Mouse (Mus musculus) lung, postnatal 0 days (tissue): ENCODE data around the gene Gstp1. TPM values are rescaled to one million over a fixed set of nuclear protein-coding genes. Genes with fewer than 3 reads are reported as not detected.

ENCODE experiments used
- ATAC-seq: fragments of 200-750 bp; cut with Nextera tagmentation; 2 replicates; pipeline ENCODE4 v1.8.0; 2017; ENCODE audit warnings: moderate library complexity
- DNase-seq: peaks from one replicate; pipeline ENCODE4 v3.0.0-alpha.2; 2016; ENCODE audit warnings: low spot score
- H3K27ac ChIP-seq: fragments of 300-500 bp; sonication (generic); 2 replicates; pipeline ENCODE4 v1.5.1; 2014; ENCODE audit warnings: antibody characterized with exemption, mild to moderate bottlenecking, low read length, mixed read lengths
- H3K27me3 ChIP-seq: fragments of 300-500 bp; sonication (generic); replicated peaks from 2 replicates; pipeline ENCODE4 v1.6.1; 2014; ENCODE audit warnings: low read length, mixed read lengths; ENCODE audit not compliant: insufficient read depth
- H3K36me3 ChIP-seq: fragments of 300-500 bp; sonication (generic); 2 replicates; pipeline ENCODE4 v1.6.1; 2014; ENCODE audit warnings: low read length, mixed read lengths; ENCODE audit not compliant: insufficient read depth
- H3K4me1 ChIP-seq: fragments of 300-500 bp; sonication (generic); 2 replicates; pipeline ENCODE4 v1.6.1; 2014; ENCODE audit warnings: antibody characterized with exemption, low read depth, low read length, mixed read lengths; ENCODE audit not compliant: insufficient read depth
- H3K4me2 ChIP-seq: fragments of 300-500 bp; sonication (generic); replicated peaks from 2 replicates; pipeline ENCODE4 v1.6.1; 2014; ENCODE audit warnings: low read depth, mild to moderate bottlenecking, low read length, moderate library complexity, mixed read lengths
- H3K4me3 ChIP-seq: fragments of 300-500 bp; sonication (generic); 2 replicates; pipeline ENCODE4 v1.5.1; 2014; ENCODE audit warnings: low read depth, low read length
- H3K9ac ChIP-seq: fragments of 300-500 bp; sonication (generic); replicated peaks from 2 replicates; pipeline ENCODE4 v1.6.1; 2014; ENCODE audit warnings: low read depth, mild to moderate bottlenecking
- H3K9me3 ChIP-seq: fragments of 300-500 bp; sonication (generic); 2 replicates; pipeline ENCODE4 v1.6.1; 2016; ENCODE audit warnings: low read length, mixed read lengths
- CTCF ChIP-seq: IDR thresholded peaks from 2 replicates; pipeline ENCODE4 v1.5.1; 2016; ENCODE audit warnings: antibody characterized with exemption, mild to moderate bottlenecking
- EP300 ChIP-seq: IDR thresholded peaks from 2 replicates; pipeline ENCODE4 v1.6.1; 2016; ENCODE audit warnings: antibody characterized with exemption, mild to moderate bottlenecking, control low read depth
- WGBS: fragments of 180-500 bp; shearing (Covaris S2); extraction: QIAGEN DNeasy Blood & Tissue Kit; methylation state at CpG from one replicate; pipeline ENCODE4 v1.1.7; 2014; 5-methylcytosine and 5-hydroxymethylcytosine counted together
- polyA plus RNA-seq: library from polyadenylated mRNA; unstranded; fragments of >200 nt; fragmentation: Nextera tagmentation; extraction: Ambion mirVana; gene quantifications from 2 replicates; pipeline ENCODE4 v1.2.1, GENCODE M21; 2015

The Gstp1 gene
- polyA plus RNA-seq, 1 experiment from 2014 or later: 288 TPM

- no peak for DNase-seq
- H3K36me3 ChIP-seq: no peaks in the 10 kb centered on the region
- no peak for ATAC-seq
- no peak overlapping the region for H3K4me2 ChIP-seq
- no peak overlapping the region for H3K9ac ChIP-seq
- no peak for TF ChIP-seq EP300
- TF ChIP-seq CTCF: no peak
- H3K4me1 ChIP-seq: peaks cover 10% of the 10 kb centered on the region; the same call in 1 of the 2 replicates
- no peaks in the 10 kb centered on the region for H3K27me3 ChIP-seq
- H3K27ac ChIP-seq: no peak overlapping the region
- no peak overlapping the region for H3K4me3 ChIP-seq
- no peaks in the 10 kb centered on the region for H3K9me3 ChIP-seq
- 83% methylated on average over 14 of the region's 14 CpGs for WGBS
Observed at GRCm38 (mm10) chr19:3988066-3988465, 49.7 kb downstream of the Gstp1 start.

- ATAC-seq (peak; percentile 87), DNase-seq (peak; percentile 91)
- Histone ChIP-seq H3K9me3 (no peaks in the 10 kb centered on the region), H3K4me2 (peak within 1 kb of the TSS; percentile 23; the same call in 1 of the 2 replicates), H3K36me3 (no peaks in the 10 kb centered on the region), H3K4me3 (no peak within 1 kb of the TSS), H3K9ac (no peak within 1 kb of the TSS), H3K27ac (peak within 1 kb of the TSS; percentile 55), H3K4me1 (peaks cover 10% of the 10 kb centered on the region; the same call in 1 of the 2 replicates), H3K27me3 (no peaks in the 10 kb centered on the region)
- WGBS: 5% methylated on average over 8 of the region's 8 CpGs
- TF ChIP-seq CTCF (no peak), EP300 (no peak)
Observed at GRCm38 (mm10) chr19:3986334-3986733, 51.5 kb downstream of the Gstp1 start, which contains the start of gene Acy3. Gene Acy3 (plus strand): TSS chr19:3986570.

Other genes starting within 250 kb of the Gstp1 start
- 65.9 and 68.1 TPM in 2 replicates for gene Chka, start 186.2 kb downstream of the Gstp1 start, polyA plus RNA-seq
- gene Tcirg1, start 130.9 kb downstream of the Gstp1 start, polyA plus RNA-seq: 31.8 and 33.1 TPM in 2 replicates
- 203 and 225 TPM in 2 replicates for gene Ndufs8, start 125.2 kb downstream of the Gstp1 start, polyA plus RNA-seq
- 33.2 and 38.3 TPM in 2 replicates for gene Aldh3b1, start 108.2 kb downstream of the Gstp1 start, polyA plus RNA-seq
- 40.0 and 45.5 TPM in 2 replicates for gene Unc93b1, start 102.8 kb downstream of the Gstp1 start, polyA plus RNA-seq
- gene Aldh3b3, start 79.3 kb downstream of the Gstp1 start, polyA plus RNA-seq: 0.04 and 0.06 TPM in 2 replicates
- gene Aldh3b2, start 65.7 kb downstream of the Gstp1 start, polyA plus RNA-seq: 0.47 and 0.71 TPM in 2 replicates
- 14.9 and 15.7 TPM in 2 replicates for gene Acy3, start 51.4 kb downstream of the Gstp1 start, polyA plus RNA-seq
- not detected in 2 replicates for gene Tbx10, start 45.2 kb downstream of the Gstp1 start, polyA plus RNA-seq
- gene Nudt8, start 37.4 kb downstream of the Gstp1 start, polyA plus RNA-seq: 27.0 and 28.5 TPM in 2 replicates
- gene Gm49405, start 37.4 kb downstream of the Gstp1 start, polyA plus RNA-seq: 1.1 TPM in 2 replicates
- 1.9 and 2.0 TPM in 2 replicates for gene Doc2g, start 34.7 kb downstream of the Gstp1 start, polyA plus RNA-seq
- 130 and 152 TPM in 2 replicates for gene Ndufv1, start 25.2 kb downstream of the Gstp1 start, polyA plus RNA-seq
- 6.3 and 7.3 TPM in 2 replicates for gene Gstp2, start 8.0 kb upstream of the Gstp1 start, polyA plus RNA-seq
- 6.5 and 6.9 TPM in 2 replicates for gene Gstp3, start 21.6 kb upstream of the Gstp1 start, polyA plus RNA-seq
- not detected in 2 replicates for gene Cabp2, start 43.6 kb upstream of the Gstp1 start, polyA plus RNA-seq
- gene Cdk2ap2, start 59.2 kb upstream of the Gstp1 start, polyA plus RNA-seq: 154 and 164 TPM in 2 replicates
- gene Pitpnm1, start 62.0 kb upstream of the Gstp1 start, polyA plus RNA-seq: 17.0 and 18.9 TPM in 2 replicates
- 78.5 and 82.1 TPM in 2 replicates for gene Aip, start 87.9 kb upstream of the Gstp1 start, polyA plus RNA-seq
- not detected in 2 replicates for gene Gpr152, start 101.8 kb upstream of the Gstp1 start, polyA plus RNA-seq
- 0.08 and 0.10 TPM in 2 replicates for gene Cabp4, start 106.0 kb upstream of the Gstp1 start, polyA plus RNA-seq
- 183 and 192 TPM in 2 replicates for gene Coro1b, start 110.6 kb upstream of the Gstp1 start, polyA plus RNA-seq
- gene Ptprcap, start 115.6 kb upstream of the Gstp1 start, polyA plus RNA-seq: 3.4 and 3.7 TPM in 2 replicates
- gene Rps6kb2, start 125.4 kb upstream of the Gstp1 start, polyA plus RNA-seq: 28.4 and 35.1 TPM in 2 replicates
- gene Carns1, start 137.5 kb upstream of the Gstp1 start, polyA plus RNA-seq: 1.8 and 2.6 TPM in 2 replicates
- gene Tbc1d10c, start 153.3 kb upstream of the Gstp1 start, polyA plus RNA-seq: 3.9 and 4.5 TPM in 2 replicates
- 619 and 631 TPM in 2 replicates for gene Ppp1ca, start 154.1 kb upstream of the Gstp1 start, polyA plus RNA-seq
- 14.1 and 14.3 TPM in 2 replicates for gene Rad9a, start 163.7 kb upstream of the Gstp1 start, polyA plus RNA-seq
- gene Clcf1, start 176.3 kb upstream of the Gstp1 start, polyA plus RNA-seq: 7.6 and 8.0 TPM in 2 replicates
- not detected in 2 replicates for gene AC109138.7, start 176.4 kb upstream of the Gstp1 start, polyA plus RNA-seq
- gene Pold4, start 193.9 kb upstream of the Gstp1 start, polyA plus RNA-seq: 58.6 and 63.6 TPM in 2 replicates
- 22.7 and 24.4 TPM in 2 replicates for gene Ssh3, start 231.2 kb upstream of the Gstp1 start, polyA plus RNA-seq
- gene Ankrd13d, start 245.2 kb upstream of the Gstp1 start, polyA plus RNA-seq: 2.0 and 2.6 TPM in 2 replicates